Mouse (Mus musculus) midbrain, embryonic 10.5 days (tissue): ENCODE data around the gene Col11a2. TPM values are rescaled to one million over a fixed set of nuclear protein-coding genes. Genes with fewer than 3 reads are reported as not detected.

Source experiments
- DNase-seq: peaks from one replicate; pipeline ENCODE4 v3.0.0-alpha.2; 2017; ENCODE audit warnings: low spot score
- H3K27ac ChIP-seq: fragments of 300-500 bp; sonication (generic); replicated peaks from 2 replicates; pipeline ENCODE4 v1.5.1; 2016; ENCODE audit warnings: mild to moderate bottlenecking
- H3K27me3 ChIP-seq: fragments of 300-500 bp; sonication (generic); 2 replicates; pipeline ENCODE4 v1.6.1; 2016; ENCODE audit warnings: low read depth, mild to moderate bottlenecking; ENCODE audit not compliant: poor library complexity, severe bottlenecking
- H3K36me3 ChIP-seq: fragments of 300-500 bp; sonication (generic); 2 replicates; pipeline ENCODE4 v1.6.1; 2016; ENCODE audit warnings: mild to moderate bottlenecking, moderate library complexity
- H3K4me1 ChIP-seq: fragments of 300-500 bp; sonication (generic); 2 replicates; pipeline ENCODE4 v1.6.1; 2016
- H3K4me3 ChIP-seq: fragments of 300-500 bp; sonication (generic); 2 replicates; pipeline ENCODE4 v1.5.1; 2016; ENCODE audit warnings: mild to moderate bottlenecking, moderate library complexity
- H3K9me3 ChIP-seq: fragments of 300-500 bp; sonication (generic); replicated peaks from 2 replicates; pipeline ENCODE4 v1.6.1; 2016; ENCODE audit warnings: mild to moderate bottlenecking
- WGBS: fragments of 180-500 bp; shearing (Covaris S2); methylation state at CpG from one replicate; pipeline ENCODE4 v1.1.7; 2016; 5-methylcytosine and 5-hydroxymethylcytosine counted together
- polyA plus RNA-seq: library from polyadenylated mRNA; unstranded; fragments of >200 nt; fragmentation: Nextera tagmentation; extraction: Ambion mirVana; gene quantifications from 2 replicates; pipeline ENCODE4 v1.2.1, GENCODE M21; 2016

The Col11a2 gene
- polyA plus RNA-seq, 1 experiment from 2014 or later, result 1.1 TPM

DNA sequence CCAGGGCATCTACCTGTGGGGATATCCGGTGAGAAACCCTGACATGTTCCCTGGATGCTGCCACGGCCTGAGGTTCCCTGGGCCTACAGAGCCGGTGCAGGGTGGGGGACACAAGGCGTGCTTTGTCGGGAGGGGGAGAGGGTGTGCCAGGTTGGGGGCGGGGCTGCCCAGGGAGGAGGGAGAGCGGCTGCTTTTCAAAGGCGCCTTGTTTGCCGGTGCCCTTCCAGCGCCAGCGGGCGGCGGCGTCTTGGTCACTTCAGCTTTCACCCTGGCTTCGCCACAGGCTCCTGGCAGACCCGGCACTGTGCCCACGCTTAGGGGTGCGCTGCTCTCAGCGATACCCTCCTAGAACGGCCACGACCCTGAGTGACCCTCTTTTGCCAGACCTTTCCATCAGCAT lies 797 bp upstream of the Col11a2 start:
- Histone ChIP-seq H3K27ac (peak overlapping the region; percentile 57; the same call in 1 of the 2 replicates), H3K4me3 (peak overlapping the region; percentile 38), H3K4me1 (peaks cover 72% of the 10 kb centered on the region), H3K36me3 (peaks cover 52% of the 10 kb centered on the region), H3K9me3 (no peaks in the 10 kb centered on the region), H3K27me3 (peaks cover 48% of the 10 kb centered on the region)
- WGBS, result 18% methylated on average over 21 of the region's 21 CpGs
- DNase-seq, result no peak

DNA sequence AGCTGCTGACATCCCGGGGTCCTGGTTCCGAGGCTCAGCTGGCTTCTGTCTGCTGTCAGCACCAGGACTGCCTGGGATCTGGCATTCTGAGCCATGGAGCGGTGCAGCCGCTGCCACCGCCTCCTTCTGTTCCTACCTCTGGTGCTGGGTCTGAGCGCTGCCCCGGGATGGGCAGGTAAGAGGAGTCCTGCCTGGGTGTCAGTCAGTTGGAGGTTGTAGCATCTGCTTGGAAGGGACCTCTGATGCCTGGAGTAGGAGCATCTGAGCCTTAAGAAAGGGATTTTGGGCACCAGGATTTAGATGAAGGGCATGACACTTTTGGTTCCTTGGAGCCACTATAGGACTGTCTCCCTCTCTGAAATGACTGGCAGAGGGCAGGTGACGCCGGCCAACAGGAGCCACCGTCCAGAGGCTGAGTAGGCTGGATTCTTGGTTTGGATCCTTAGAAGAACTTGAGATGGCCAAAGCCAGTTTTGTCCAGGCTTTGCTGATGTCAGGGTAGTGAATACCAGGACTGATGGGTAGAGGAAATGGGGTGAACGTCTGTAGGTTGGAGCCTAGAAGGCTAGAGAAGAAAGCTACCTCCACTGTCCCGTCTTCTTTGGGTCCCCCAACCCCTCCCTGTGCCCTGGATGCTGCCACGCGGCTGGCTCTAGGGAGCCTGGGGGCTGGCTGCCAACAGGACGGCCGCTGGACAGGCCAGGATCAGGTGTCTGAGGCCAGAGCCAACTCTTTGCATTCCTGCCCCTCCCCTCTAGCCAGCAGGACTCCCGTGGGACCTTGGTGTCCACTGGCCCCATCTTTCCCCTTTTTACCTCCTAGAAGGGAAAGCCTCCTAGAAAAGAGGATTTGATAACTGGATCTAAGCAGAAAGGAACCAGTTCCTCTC lies 569 bp downstream of the Col11a2 start:
- no peak for DNase-seq

DNA sequence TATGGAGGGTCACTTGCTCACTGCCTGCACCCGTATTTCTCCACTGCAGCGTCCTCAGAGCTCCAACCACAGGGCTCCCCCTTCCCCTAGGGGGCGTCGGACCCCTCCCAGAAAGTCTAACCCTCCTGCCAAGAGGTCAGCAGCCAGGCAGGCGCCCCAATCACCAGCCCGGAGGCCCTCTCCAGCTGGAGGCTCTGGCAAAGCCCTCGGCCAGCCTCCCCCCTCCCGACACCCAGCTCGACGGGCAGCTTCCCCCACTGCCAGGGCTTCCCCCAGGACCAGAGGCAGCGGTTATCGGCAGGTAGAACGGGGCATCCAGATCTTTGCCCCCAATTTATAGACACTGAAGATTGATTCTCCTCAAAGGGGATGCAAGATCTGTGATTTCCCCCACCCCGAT lies 6.7 kb downstream of the Col11a2 start:
- H3K36me3 ChIP-seq, result peaks cover 13% of the 10 kb centered on the region
- no peak overlapping the region for H3K4me3 ChIP-seq
- H3K27me3 ChIP-seq, result peaks cover 12% of the 10 kb centered on the region; the same call in 1 of the 2 replicates
- peaks cover 15% of the 10 kb centered on the region for H3K9me3 ChIP-seq
- no peak overlapping the region for H3K27ac ChIP-seq
- WGBS, result 82% methylated on average over 14 of the region's 14 CpGs
- DNase-seq, result no peak
- H3K4me1 ChIP-seq, result peaks cover 13% of the 10 kb centered on the region

More for the DNA sequence above, 569 bp downstream of the Col11a2 start:
- WGBS, result 34% methylated on average over 17 of the region's 17 CpGs
- no peaks in the 10 kb centered on the region for H3K9me3 ChIP-seq
- H3K36me3 ChIP-seq, result peaks cover 38% of the 10 kb centered on the region
- peaks cover 48% of the 10 kb centered on the region for H3K27me3 ChIP-seq
- peak overlapping the region; percentile 57 for H3K27ac ChIP-seq
- H3K4me1 ChIP-seq, result peaks cover 63% of the 10 kb centered on the region
- H3K4me3 ChIP-seq, result peak overlapping the region; percentile 38

DNA sequence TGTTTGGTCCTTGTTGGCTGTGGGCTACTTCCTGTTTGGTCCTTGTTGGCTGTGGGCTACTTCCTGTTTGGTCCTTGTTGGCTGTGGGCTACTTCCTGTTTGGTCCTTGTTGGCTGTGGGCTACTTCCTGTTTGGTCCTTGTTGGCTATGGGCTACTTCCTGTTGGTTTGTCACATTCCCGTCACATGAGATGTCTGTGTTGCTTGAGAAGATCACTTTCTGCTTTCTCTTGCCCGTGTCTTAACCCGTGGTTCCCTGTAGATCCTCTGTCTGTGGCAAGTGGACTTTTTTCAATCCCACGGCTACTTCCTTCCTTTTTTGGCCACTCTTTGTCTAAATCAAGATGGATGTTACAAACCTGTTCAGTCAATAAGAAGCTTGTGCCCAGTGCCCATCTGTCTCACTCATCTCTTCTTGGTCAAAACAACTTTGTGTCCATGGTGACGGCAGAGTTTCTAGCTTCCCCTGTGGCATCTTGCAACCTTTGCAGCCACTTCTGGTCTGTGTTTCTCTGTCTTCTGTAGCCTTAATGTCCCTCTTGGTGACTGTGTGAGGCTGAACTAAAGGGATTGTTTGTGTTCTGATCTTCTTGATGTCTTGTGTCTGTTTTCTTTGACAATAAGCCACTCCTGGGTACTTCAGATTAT lies 8.3 kb downstream of the Col11a2 start:
- Histone ChIP-seq H3K36me3 (peaks cover 18% of the 10 kb centered on the region), H3K27me3 (no peaks in the 10 kb centered on the region), H3K4me3 (no peak overlapping the region), H3K9me3 (peaks cover 15% of the 10 kb centered on the region), H3K27ac (no peak overlapping the region), H3K4me1 (no peaks in the 10 kb centered on the region)
- DNase-seq, result no peak
- 94% methylated on average over 5 of the region's 5 CpGs for WGBS

DNA sequence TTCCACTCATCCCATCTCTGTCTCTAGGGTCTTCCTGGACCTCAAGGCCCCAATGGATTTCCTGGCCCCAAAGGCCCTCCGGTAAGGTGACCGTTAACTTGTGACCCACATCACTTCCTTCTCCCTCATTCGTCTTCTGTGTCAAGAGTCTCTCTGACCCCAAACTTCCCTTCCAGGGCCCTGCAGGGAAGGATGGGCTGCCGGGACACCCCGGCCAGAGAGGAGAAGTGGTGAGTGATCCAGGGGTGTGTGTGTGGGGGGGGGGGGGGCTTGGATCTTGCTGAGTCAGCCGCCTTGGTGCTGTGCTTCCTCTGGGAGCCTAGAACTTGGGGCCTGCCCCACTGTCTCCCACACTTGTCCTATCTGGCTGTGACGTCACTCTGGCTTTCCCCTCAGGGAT lies 18.0 kb downstream of the Col11a2 start:
- Histone ChIP-seq H3K9me3 (no peaks in the 10 kb centered on the region), H3K36me3 (peaks cover 10% of the 10 kb centered on the region; the same call in 1 of the 2 replicates), H3K4me3 (no peak overlapping the region), H3K27me3 (no peaks in the 10 kb centered on the region), H3K4me1 (peaks cover 13% of the 10 kb centered on the region), H3K27ac (no peak overlapping the region)
- no peak for DNase-seq
- 91% methylated on average over 7 of the region's 7 CpGs for WGBS

DNA sequence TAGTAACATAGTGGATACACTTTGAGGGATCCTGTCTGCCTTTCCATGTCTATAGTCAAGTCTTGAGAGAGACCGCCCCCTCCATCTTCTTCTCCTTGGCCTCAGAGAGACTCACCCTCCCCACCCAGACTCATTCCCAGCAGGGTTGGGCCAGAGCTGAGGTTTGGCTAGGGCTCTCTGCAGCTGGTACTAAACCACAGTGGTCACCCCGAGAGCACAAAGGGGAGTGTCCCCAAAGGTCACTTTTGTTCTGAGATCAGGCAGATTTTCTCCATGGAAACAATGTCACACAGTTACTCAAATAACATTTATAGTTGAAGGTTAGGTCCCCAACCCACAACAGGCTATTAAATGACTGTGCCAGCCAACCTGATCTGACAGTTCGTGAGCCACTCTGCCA lies 29.6 kb downstream of the Col11a2 start:
- peaks cover 6% of the 10 kb centered on the region; the same call in 1 of the 2 replicates for H3K4me1 ChIP-seq
- H3K4me3 ChIP-seq, result no peak overlapping the region
- no peaks in the 10 kb centered on the region for H3K9me3 ChIP-seq
- H3K27me3 ChIP-seq, result no peaks in the 10 kb centered on the region
- no peaks in the 10 kb centered on the region for H3K36me3 ChIP-seq
- no peak overlapping the region for H3K27ac ChIP-seq
- WGBS, result 61% methylated on average over 3 of the region's 3 CpGs
- DNase-seq, result no peak

DNA sequence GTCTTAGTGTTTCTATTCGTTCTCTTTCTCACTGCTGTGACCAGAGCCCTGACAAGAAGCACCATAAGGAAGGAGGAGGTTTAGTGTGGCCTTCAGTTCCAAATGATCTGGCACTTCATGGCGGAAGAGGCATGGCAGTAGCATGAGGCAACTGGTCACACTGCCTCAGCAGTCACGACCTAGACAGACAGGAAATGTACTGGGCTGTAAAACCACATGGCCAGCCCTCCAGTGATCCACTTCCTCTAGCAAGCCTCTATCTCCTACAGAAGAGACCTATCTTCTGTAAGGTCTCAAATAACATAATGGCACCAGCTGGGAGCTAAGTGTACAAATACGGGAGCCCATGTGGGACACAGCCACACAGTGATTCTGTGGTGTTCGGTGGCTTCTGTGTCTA lies 32.9 kb downstream of the Col11a2 start:
- no peak for DNase-seq
- H3K4me1 ChIP-seq, result peaks cover 16% of the 10 kb centered on the region
- WGBS, result 78% methylated on average over 5 of the region's 5 CpGs
- H3K27me3 ChIP-seq, result peaks cover 20% of the 10 kb centered on the region
- no peak overlapping the region for H3K4me3 ChIP-seq
- no peaks in the 10 kb centered on the region for H3K9me3 ChIP-seq
- H3K36me3 ChIP-seq, result no peaks in the 10 kb centered on the region
- no peak overlapping the region for H3K27ac ChIP-seq

DNA sequence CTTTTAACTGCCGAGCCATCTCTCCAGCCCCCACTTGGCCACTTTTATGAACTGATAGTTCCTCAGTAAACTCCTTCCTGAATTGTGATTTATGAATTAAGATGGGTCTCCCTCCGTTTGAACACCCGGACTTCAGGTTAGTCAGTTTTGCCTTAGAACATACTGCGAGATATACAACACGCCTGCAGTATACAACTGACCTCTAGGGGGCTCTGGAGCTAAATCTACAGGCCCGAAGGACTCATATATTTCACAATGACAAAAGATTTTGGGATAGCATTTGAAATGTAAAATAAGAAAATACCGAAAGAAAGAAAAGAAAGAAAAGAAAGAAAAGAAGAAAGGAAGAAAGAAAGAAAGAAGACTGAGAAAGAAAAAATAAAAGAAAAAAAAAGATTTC lies 36.0 kb downstream of the Col11a2 start:
- H3K4me3 ChIP-seq, result no peak overlapping the region
- WGBS, result 41% methylated on average over 7 of the region's 7 CpGs
- peaks cover 26% of the 10 kb centered on the region for H3K27me3 ChIP-seq
- peak; percentile 50 for DNase-seq
- no peak overlapping the region for H3K27ac ChIP-seq
- peaks cover 13% of the 10 kb centered on the region for H3K4me1 ChIP-seq
- no peaks in the 10 kb centered on the region for H3K9me3 ChIP-seq
- no peaks in the 10 kb centered on the region for H3K36me3 ChIP-seq

DNA sequence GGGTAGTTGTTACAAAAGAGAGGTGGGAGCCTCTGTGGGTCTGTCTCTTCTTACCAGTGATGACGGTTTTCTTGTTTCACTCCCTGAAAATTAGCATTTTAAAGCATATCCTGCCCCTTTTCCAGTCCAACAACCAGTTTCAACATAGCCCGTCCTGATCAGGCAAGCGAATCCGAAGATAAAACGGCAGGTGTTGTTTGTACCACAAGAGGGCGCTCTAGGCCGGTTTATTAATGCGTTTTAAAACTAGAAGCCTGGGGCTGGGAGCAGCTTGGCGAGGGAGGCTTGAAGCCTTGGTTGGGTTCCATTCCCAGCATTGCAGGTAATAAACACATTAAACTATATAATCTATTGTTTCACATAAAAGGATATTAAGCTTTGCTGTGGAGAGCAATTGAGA lies 38.3 kb downstream of the Col11a2 start:
- H3K36me3 ChIP-seq, result no peaks in the 10 kb centered on the region
- WGBS, result 2% methylated on average over 9 of the region's 9 CpGs
- peaks cover 13% of the 10 kb centered on the region for H3K4me1 ChIP-seq
- DNase-seq, result peak; percentile 80
- no peak overlapping the region for H3K27ac ChIP-seq
- no peaks in the 10 kb centered on the region for H3K9me3 ChIP-seq
- H3K4me3 ChIP-seq, result peak overlapping the region; percentile 16; the same call in 1 of the 2 replicates
- peaks cover 26% of the 10 kb centered on the region for H3K27me3 ChIP-seq

DNA sequence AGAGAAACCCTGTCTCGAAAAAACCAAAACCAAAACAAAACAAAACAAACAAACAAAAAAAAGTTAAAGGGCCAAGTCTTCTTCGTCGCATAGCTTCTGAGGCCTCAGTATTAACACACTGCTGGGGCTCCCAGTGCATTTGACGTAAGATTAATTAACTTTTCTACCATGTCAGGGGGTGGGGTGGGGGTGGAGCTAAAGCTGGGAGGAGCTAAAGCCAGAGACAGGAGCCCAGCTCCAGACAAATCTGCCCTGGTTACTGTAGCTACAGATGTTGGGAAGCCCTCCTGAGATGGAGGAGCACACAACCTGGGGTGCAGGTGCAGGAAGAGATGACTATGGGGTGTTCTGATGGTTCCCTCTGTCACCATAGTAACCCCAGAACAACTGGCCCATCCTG lies 38.9 kb downstream of the Col11a2 start:
- H3K27ac ChIP-seq, result no peak overlapping the region
- no peak for DNase-seq
- H3K4me1 ChIP-seq, result peaks cover 19% of the 10 kb centered on the region
- 64% methylated on average over 4 of the region's 4 CpGs for WGBS
- H3K27me3 ChIP-seq, result peaks cover 26% of the 10 kb centered on the region
- no peaks in the 10 kb centered on the region for H3K36me3 ChIP-seq
- no peaks in the 10 kb centered on the region for H3K9me3 ChIP-seq
- H3K4me3 ChIP-seq, result no peak overlapping the region

DNA sequence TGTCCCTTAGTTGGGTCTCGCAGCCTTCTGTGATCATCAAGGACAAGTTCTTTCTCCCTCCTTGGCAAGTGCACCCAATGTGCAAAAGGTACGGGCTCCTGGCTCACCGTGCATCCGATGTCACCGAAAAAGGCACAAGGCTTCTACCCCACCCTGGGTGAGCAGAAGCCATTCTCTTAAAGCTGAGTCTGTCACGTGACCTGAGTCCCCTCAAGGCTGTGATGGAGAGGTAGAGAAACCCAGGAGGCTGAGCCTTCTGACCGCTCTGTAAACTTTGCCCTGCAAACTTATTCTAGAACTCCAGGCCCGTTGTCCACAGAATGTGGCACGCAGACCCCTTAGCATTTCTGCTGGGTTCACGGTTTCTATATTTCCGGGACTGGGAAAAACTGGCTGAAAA lies 39.8 kb downstream of the Col11a2 start:
- H3K9me3 ChIP-seq, result no peaks in the 10 kb centered on the region
- H3K4me1 ChIP-seq, result peaks cover 23% of the 10 kb centered on the region
- H3K36me3 ChIP-seq, result no peaks in the 10 kb centered on the region
- no peak for DNase-seq
- WGBS, result 92% methylated on average over 11 of the region's 11 CpGs
- peaks cover 26% of the 10 kb centered on the region for H3K27me3 ChIP-seq
- H3K27ac ChIP-seq, result no peak overlapping the region
- no peak overlapping the region for H3K4me3 ChIP-seq

DNA sequence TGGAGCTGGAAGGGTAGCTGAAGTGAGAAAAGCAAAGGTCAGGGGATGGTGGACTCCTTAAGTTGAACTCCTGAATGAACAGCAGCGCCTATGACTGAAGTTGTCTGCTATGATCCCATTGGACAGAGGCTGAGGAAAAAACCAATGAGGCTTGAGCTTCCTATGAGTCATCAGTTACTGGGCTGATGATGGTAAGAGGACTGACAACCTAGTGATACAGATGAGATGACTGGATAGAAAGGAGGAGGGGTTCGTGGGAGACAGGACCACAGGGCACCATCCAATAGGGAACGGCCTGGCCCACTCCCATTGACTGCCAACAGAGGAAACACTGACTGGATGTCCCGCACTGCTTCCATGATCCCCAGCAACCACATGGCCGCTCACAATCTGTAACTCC lies 40.4 kb downstream of the Col11a2 start:
- Histone ChIP-seq H3K27me3 (peaks cover 26% of the 10 kb centered on the region), H3K27ac (no peak overlapping the region), H3K36me3 (no peaks in the 10 kb centered on the region), H3K4me3 (no peak overlapping the region), H3K9me3 (no peaks in the 10 kb centered on the region), H3K4me1 (peaks cover 23% of the 10 kb centered on the region)
- DNase-seq, result peak; percentile 27
- WGBS, result 9% methylated on average over 5 of the region's 5 CpGs

DNA sequence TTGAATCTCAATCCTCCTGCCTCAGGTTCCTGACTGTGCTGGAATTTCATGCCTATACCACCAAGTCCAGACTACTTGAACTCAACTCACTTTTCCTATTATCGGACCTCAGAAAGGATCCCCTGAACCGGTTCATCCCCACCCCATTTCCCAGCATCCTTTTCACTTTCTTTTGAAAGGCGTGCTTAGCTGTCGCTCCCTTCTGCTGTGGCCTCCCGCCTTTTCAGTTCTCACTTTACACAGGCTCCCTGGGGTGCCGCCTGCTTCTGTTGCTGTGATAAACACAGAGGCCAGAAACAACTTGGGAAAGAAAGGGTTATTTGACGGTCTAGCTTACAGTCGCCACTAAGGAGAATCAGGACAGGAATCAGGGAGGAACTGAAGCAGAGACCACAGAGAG lies 43.9 kb downstream of the Col11a2 start:
- H3K4me1 ChIP-seq, result peaks cover 12% of the 10 kb centered on the region
- WGBS, result 7% methylated on average over 8 of the region's 8 CpGs
- no peaks in the 10 kb centered on the region for H3K9me3 ChIP-seq
- H3K27me3 ChIP-seq, result peaks cover 4% of the 10 kb centered on the region; the same call in 1 of the 2 replicates
- H3K4me3 ChIP-seq, result no peak overlapping the region
- DNase-seq, result no peak
- H3K36me3 ChIP-seq, result no peaks in the 10 kb centered on the region
- H3K27ac ChIP-seq, result peak overlapping the region; percentile 60; the same call in 1 of the 2 replicates
